Mouse (Mus musculus): Measurements from ENCODE around the gene Cdx4.

- no peak for TF ChIP-seq CTCF (IDR thresholded peaks at IDR 0.05; ENCODE audit: low read depth, low read length)
- no peak for TF ChIP-seq POLR2A (IDR thresholded peaks at IDR 0.05; ENCODE audit: insufficient read depth, low read length)
Observed at GRCm38 (mm10) chrX:103308262-103308661, 12.9 kb upstream of the Cdx4 start.

All from ES-Bruce4 (cell line).